8 mouse cellular contexts compared by ENCODE assay signal in the genomic region with DNA sequence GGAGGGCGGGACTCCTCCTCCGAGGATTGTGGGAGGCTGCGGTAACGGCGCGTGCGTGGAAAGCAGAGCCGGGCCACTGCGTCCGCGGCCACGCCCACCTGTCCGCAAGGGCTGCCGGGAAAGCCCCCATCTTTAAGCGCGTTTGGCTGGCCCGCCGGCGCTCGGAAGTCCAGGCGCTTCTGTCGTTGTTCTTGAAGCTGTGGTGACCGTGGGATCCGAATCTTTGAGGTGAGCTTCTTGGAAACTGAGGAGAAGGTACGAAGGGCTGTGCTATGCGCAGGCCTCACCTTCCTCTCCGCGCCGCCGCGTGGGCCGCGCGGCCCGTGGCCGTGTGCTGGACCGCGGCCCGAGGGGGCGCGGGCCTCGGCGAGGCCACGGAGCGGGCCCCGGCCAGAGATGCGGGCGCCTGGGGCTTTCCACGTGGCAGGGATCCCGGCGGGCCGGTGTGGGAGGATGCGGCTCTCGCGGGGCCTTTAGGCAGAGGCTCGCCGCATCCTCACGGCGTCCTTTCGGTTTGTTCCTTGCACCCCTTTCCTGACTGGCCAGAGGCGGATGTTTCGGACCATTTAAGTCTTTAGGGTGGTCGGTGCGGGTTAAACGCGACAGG. TPM values are rescaled to one million over a fixed set of nuclear protein-coding genes. Genes with fewer than 3 reads are reported as not detected.
DNase-seq lines count a peak whose midpoint lies in the region; ATAC-seq and TF ChIP-seq lines count a peak whose summit lies in the region.

A gene (plus strand): TSS at position 78 of the 607 bp plus-strand sequence.

- TF ChIP-seq CTCF in MEL (IDR thresholded peaks at IDR 0.05 in 2 of 3, conservative IDR thresholded peaks at IDR 0.05 in 1 of 3; ENCODE audit: control insufficient read depth in 1 of 3, insufficient read depth in 1 of 3, low read depth in 2 of 3, low read length in 3 of 3, poor library complexity in 1 of 3, severe bottlenecking in 1 of 3) = no peak
- TF ChIP-seq CTCF in cerebellum, adult 2 months (IDR thresholded peaks at IDR 0.05; ENCODE audit: borderline replicate concordance, insufficient read depth, low read depth, low read length) = no peak
- TF ChIP-seq CTCF in lung, postnatal 0 days (IDR thresholded peaks at IDR 0.05) = no peak

- peak within 1 kb of the TSS; percentile 62 for H3K4me2 ChIP-seq in lung, postnatal 0 days (replicated peaks; ENCODE audit: low read depth, low read length)

- under 1% methylated on average over 66 of the region's 66 CpGs for WGBS in cerebellum, adult 2 months
- WGBS in hindbrain, embryonic 10.5 days = under 1% methylated on average over 66 of the region's 66 CpGs
- WGBS in lung, postnatal 0 days = under 1% methylated on average over 52 of the region's 66 CpGs

- no peaks in the 10 kb centered on the region for H3K9me3 ChIP-seq in MEL (replicated peaks; ENCODE audit: insufficient read depth, low read length)
- no peaks in the 10 kb centered on the region for H3K9me3 ChIP-seq in hindbrain, embryonic 10.5 days
- no peaks in the 10 kb centered on the region for H3K9me3 ChIP-seq in lung, postnatal 0 days (ENCODE audit: low read length)

- H3K79me2 ChIP-seq in MEL (ENCODE audit: control insufficient read depth, insufficient read depth, low read length, poor library complexity) = peaks cover 34% of the 10 kb centered on the region

- peak within 1 kb of the TSS; percentile 89 for H3K27ac ChIP-seq in MEL (ENCODE audit: control insufficient read depth, low read depth, low read length)
- peak within 1 kb of the TSS; percentile 75 for H3K27ac ChIP-seq in cerebellum, adult 2 months (ENCODE audit: insufficient read depth, low read length)
- H3K27ac ChIP-seq in hindbrain, embryonic 10.5 days = peak within 1 kb of the TSS; percentile 98
- H3K27ac ChIP-seq in lung, postnatal 0 days (ENCODE audit: low read length) = peak within 1 kb of the TSS; percentile 89

- peaks cover 30 to 33% of the 10 kb centered on the region in 2 experiments for H3K36me3 ChIP-seq in MEL (ENCODE audit: control insufficient read depth in 1 of 2, insufficient read depth in 2 of 2, low read length in 2 of 2)
- H3K36me3 ChIP-seq in hindbrain, embryonic 10.5 days = peaks cover 27% of the 10 kb centered on the region
- H3K36me3 ChIP-seq in lung, postnatal 0 days (ENCODE audit: insufficient read depth, low read length) = no peaks in the 10 kb centered on the region

- DNase-seq in MEL (ENCODE audit: low read depth, low spot score) = peak; percentile 95
- DNase-seq in cerebellum, adult 2 months = peak; percentile 93
- DNase-seq in forelimb bud, embryonic 11.5 days (ENCODE audit: low read depth, low spot score) = peak; percentile 93
- peak; percentile 90 for DNase-seq in hindbrain, embryonic 10.5 days (ENCODE audit: low spot score)
- DNase-seq in layer of hippocampus, adult 9-11 months = peak; percentile 94
- peak; percentile 98 for DNase-seq in lung, postnatal 0 days (ENCODE audit: low spot score)
- DNase-seq in ovary, postnatal 14 days (ENCODE audit: low spot score) = peak; percentile 88
- peak; percentile 96 for DNase-seq in thymus, postnatal 14 days

- H3K27me3 ChIP-seq in MEL (ENCODE audit: control insufficient read depth in 1 of 2, insufficient read depth in 2 of 2, low read length in 2 of 2) = no peaks in the 10 kb centered on the region
- no peaks in the 10 kb centered on the region for H3K27me3 ChIP-seq in cerebellum, adult 2 months (ENCODE audit: control insufficient read depth, insufficient read depth, low read length)
- no peaks in the 10 kb centered on the region for H3K27me3 ChIP-seq in hindbrain, embryonic 10.5 days (ENCODE audit: insufficient read depth, poor library complexity, severe bottlenecking)
- H3K27me3 ChIP-seq in lung, postnatal 0 days (replicated peaks; ENCODE audit: insufficient read depth, low read length) = no peaks in the 10 kb centered on the region

- peak within 1 kb of the TSS; percentile 97 to 99 for H3K4me3 ChIP-seq in MEL (ENCODE audit: control insufficient read depth in 1 of 2, insufficient read depth in 1 of 2, low read depth in 2 of 2, low read length in 2 of 2)
- peak within 1 kb of the TSS; percentile 93 for H3K4me3 ChIP-seq in cerebellum, adult 2 months (replicated peaks; ENCODE audit: insufficient read depth, low read depth, low read length)
- peak within 1 kb of the TSS; percentile 96 for H3K4me3 ChIP-seq in hindbrain, embryonic 10.5 days
- peak within 1 kb of the TSS; percentile 100 for H3K4me3 ChIP-seq in lung, postnatal 0 days (ENCODE audit: low read depth, low read length)

- peak; percentile 84 to 96 for TF ChIP-seq POLR2A in MEL (IDR thresholded peaks at IDR 0.05; ENCODE audit: control insufficient read depth in 1 of 2, insufficient read depth in 1 of 2, low read depth in 1 of 2, low read length in 2 of 2, poor library complexity in 1 of 2)
- TF ChIP-seq POLR2A in cerebellum, adult 2 months (IDR thresholded peaks at IDR 0.05; ENCODE audit: borderline replicate concordance, insufficient read depth, low read length) = peak; percentile 68; the same call in 1 of the 2 replicates

- H3K9ac ChIP-seq in MEL (ENCODE audit: control insufficient read depth, low read depth, low read length, poor library complexity, severe bottlenecking) = peak within 1 kb of the TSS; percentile 98
- peak within 1 kb of the TSS; percentile 97 for H3K9ac ChIP-seq in lung, postnatal 0 days (replicated peaks; ENCODE audit: low read depth)

- ATAC-seq in lung, postnatal 0 days = peak; percentile 98

- TF ChIP-seq RAD21 in MEL (IDR thresholded peaks at IDR 0.05; ENCODE audit: low read depth, low read length) = no peak

- peaks cover 6 to 11% of the 10 kb centered on the region in 2 experiments; a peak in 3 of 4 replicates for H3K4me1 ChIP-seq in MEL (ENCODE audit: control insufficient read depth in 1 of 2, insufficient read depth in 2 of 2, low read length in 2 of 2)
- H3K4me1 ChIP-seq in cerebellum, adult 2 months (ENCODE audit: control insufficient read depth, insufficient read depth, low read length) = no peaks in the 10 kb centered on the region
- H3K4me1 ChIP-seq in hindbrain, embryonic 10.5 days (replicated peaks) = peaks cover 18% of the 10 kb centered on the region
- H3K4me1 ChIP-seq in lung, postnatal 0 days (ENCODE audit: insufficient read depth, low read depth, low read length) = no peaks in the 10 kb centered on the region

- no peak for TF ChIP-seq EP300 in MEL (IDR thresholded peaks at IDR 0.05; ENCODE audit: low read depth in 1 of 2, low read length in 2 of 2)
- no peak for TF ChIP-seq EP300 in lung, postnatal 0 days (IDR thresholded peaks at IDR 0.05)

TF ChIP-seq in MEL, 35 proteins besides CTCF, POLR2A, EP300 and RAD21:
- peak; percentile 86 for TF ChIP-seq MYC (IDR thresholded peaks at IDR 0.05; ENCODE audit: low read depth, low read length)
- TF ChIP-seq NELFE (IDR thresholded peaks at IDR 0.05; ENCODE audit: low read depth, low read length) = peak; percentile 98
- TF ChIP-seq HCFC1 (IDR thresholded peaks at IDR 0.05; ENCODE audit: low read depth, low read length) = peak; percentile 81
- TF ChIP-seq E2F4 (IDR thresholded peaks at IDR 0.05; ENCODE audit: borderline replicate concordance, low read depth, low read length) = no peak
- 0 out of 2 replicates have a peak, but pooled peaks have one; percentile 8 for TF ChIP-seq ETS1 (IDR thresholded peaks at IDR 0.05; ENCODE audit: low read depth, low read length)
- TF ChIP-seq MXI1 (IDR thresholded peaks at IDR 0.05; ENCODE audit: low read depth, low read length) = 0 out of 2 replicates have a peak, but pooled peaks have one; percentile 7
- TF ChIP-seq ZC3H11A (IDR thresholded peaks at IDR 0.05; ENCODE audit: low read depth, low read length) = no peak
- no peak for TF ChIP-seq BHLHE40 (IDR thresholded peaks at IDR 0.05; ENCODE audit: borderline replicate concordance, low read depth, low read length)
- peak; percentile 68 for TF ChIP-seq NRF1 (IDR thresholded peaks at IDR 0.05; ENCODE audit: insufficient read depth, low read depth, low read length, poor library complexity, severe bottlenecking)
- TF ChIP-seq ZMIZ1 (IDR thresholded peaks at IDR 0.05; ENCODE audit: low read depth, low read length) = peak; percentile 96
- no peak for TF ChIP-seq UBTF (IDR thresholded peaks at IDR 0.05; ENCODE audit: borderline replicate concordance, insufficient read depth, low read depth, low read length)
- no peak for TF ChIP-seq GABPA (IDR thresholded peaks at IDR 0.05; ENCODE audit: low read depth, low read length)
- no peak for TF ChIP-seq USF2 (IDR thresholded peaks at IDR 0.05; ENCODE audit: borderline replicate concordance in 1 of 2, insufficient read depth in 1 of 2, low read depth in 1 of 2, low read length in 2 of 2)
- TF ChIP-seq POLR2AphosphoS2 (IDR thresholded peaks at IDR 0.05; ENCODE audit: low read length) = peak; percentile 95
- TF ChIP-seq SIN3A (IDR thresholded peaks at IDR 0.05; ENCODE audit: low read length) = peak; percentile 62
- TF ChIP-seq USF1 (IDR thresholded peaks at IDR 0.05; ENCODE audit: low read depth, low read length) = no peak
- TF ChIP-seq MAX (IDR thresholded peaks at IDR 0.05; ENCODE audit: low read length) = peak; percentile 75
- no peak for TF ChIP-seq RCOR1 (IDR thresholded peaks at IDR 0.05; ENCODE audit: low read depth, low read length)
- no peak for TF ChIP-seq ZKSCAN1 (IDR thresholded peaks at IDR 0.05; ENCODE audit: low read depth, low read length)
- TF ChIP-seq MAZ (IDR thresholded peaks at IDR 0.05; ENCODE audit: low read depth, low read length) = peak; percentile 70; the same call in 1 of the 2 replicates

RNA-seq across cellular contexts. Expression of the gene that starts here (rescaled TPM):
- 219 and 221 TPM in 2 replicates for total RNA-seq in MEL (2012; rRNA removed)
- 1,000 to 10,000 TPM in 1 of 2 experiments, 100 to 1,000 TPM in 1; 357 to 1,377 TPM for polyA plus RNA-seq in MEL (2012; ENCODE audit: insufficient read depth in 1 of 2, insufficient read length in 2 of 2, low read depth in 1 of 2, low replicate concordance in 2 of 2, missing spikeins in 1 of 2)
- 91.0 and 92.8 TPM in 2 replicates for polyA plus RNA-seq in cerebellum, adult 2 months (2012; rRNA removed)
- 215 and 355 TPM in 2 replicates for polyA plus RNA-seq in hindbrain, embryonic 10.5 days (2016; fragmentation: Nextera tagmentation; extraction: Ambion mirVana)
- polyA plus RNA-seq in lung, postnatal 0 days (2015; fragmentation: Nextera tagmentation; extraction: Ambion mirVana) = 185 and 187 TPM in 2 replicates

Comparison
In these comparisons a context has a peak if more than half of its experiments do, and no peak if none do; other contexts are left out.
1. Peak in every context shown above with its lines: DNase-seq, ATAC-seq, H3K4me3 ChIP-seq and H3K27ac ChIP-seq.